21 mouse cellular contexts compared by ENCODE assay signal in genomic region chr12:35175938-35176337, GRCm38 (mm10).
DNase-seq lines count a peak whose midpoint lies in the region; ATAC-seq and TF ChIP-seq lines count a peak whose summit lies in the region.
"Had no signal": no experiment of that assay in that cellular context is flagged by ENCODE, and none has a peak within 500 bp of the region (broad histone marks: within the 10 kb centered on the region; RNA-seq: fewer than 3 reads in every experiment).

No protein-coding gene starts in this region.

- TF ChIP-seq CTCF in liver, adult 2 months (IDR thresholded peaks at IDR 0.05; ENCODE audit: low read depth, low read length), result no peak
- TF ChIP-seq CTCF in liver, postnatal 0 days (IDR thresholded peaks at IDR 0.05; ENCODE audit: low read depth), result no peak

- peak; percentile 36 to 76 for DNase-seq in adrenal gland, adult (ENCODE audit: inconsistent age in 2 of 2, low spot score in 1 of 2)
- no peak for DNase-seq in adrenal gland, postnatal 4 days (ENCODE audit: low spot score in 2 of 2)
- peak; percentile 35 for DNase-seq in liver, adult 2 months (ENCODE audit: extremely low read depth, low read depth, low spot score)
- no peak for DNase-seq in liver, postnatal 0 days
- peak; percentile 71 for DNase-seq in embryo, embryonic 10 days (ENCODE audit: low spot score)
- no peak for DNase-seq in cerebellum, adult 11-12 months
- DNase-seq in urinary bladder, postnatal 14 days (ENCODE audit: low spot score), result no peak
- DNase-seq: cerebellum, postnatal 25 days; heart, adult 2 months; heart, postnatal 14 days; kidney, postnatal 4 days; lung, adult 18-20 months had no signal

- peaks cover 5% of the 10 kb centered on the region; the same call in 1 of the 2 replicates for H3K4me1 ChIP-seq in liver, adult 2 months (ENCODE audit: control insufficient read depth, insufficient read depth, low read length)
- H3K4me1 ChIP-seq in liver, postnatal 0 days (ENCODE audit: insufficient read depth), result no peaks in the 10 kb centered on the region
- 0 out of 2 replicates have a peak, but pooled peaks cover 3% of the 10 kb centered on the region for H3K4me1 ChIP-seq in neural tube, embryonic 14.5 days (ENCODE audit: control insufficient read depth, insufficient read depth, low read length)
- H3K4me1 ChIP-seq: embryonic facial prominence, embryonic 12.5 days; intestine, embryonic 15.5 days; stomach, embryonic 15.5 days had no signal

- 56% methylated on average over 8 of the region's 8 CpGs for WGBS in liver, adult 2 months
- WGBS in liver, postnatal 0 days (ENCODE audit: insufficient replicate concordance), result 54% methylated on average over 8 of the region's 8 CpGs
- WGBS in neural tube, embryonic 14.5 days, result 8% methylated on average over 8 of the region's 8 CpGs

- H3K9me3 ChIP-seq in liver, postnatal 0 days (ENCODE audit: low read length), result no peaks in the 10 kb centered on the region
- no peaks in the 10 kb centered on the region for H3K9me3 ChIP-seq in neural tube, embryonic 14.5 days (ENCODE audit: control insufficient read depth, low read length)
- H3K9me3 ChIP-seq: embryonic facial prominence, embryonic 12.5 days; hindbrain, embryonic 13.5 days; intestine, embryonic 15.5 days; limb, embryonic 15.5 days; stomach, embryonic 15.5 days had no signal

- no peaks in the 10 kb centered on the region for H3K27me3 ChIP-seq in liver, adult 2 months (ENCODE audit: control insufficient read depth, insufficient read depth, low read length)
- no peaks in the 10 kb centered on the region for H3K27me3 ChIP-seq in liver, postnatal 0 days (ENCODE audit: insufficient read depth, low read length)
- H3K27me3 ChIP-seq in neural tube, embryonic 14.5 days (ENCODE audit: control insufficient read depth, insufficient read depth, low read length), result no peaks in the 10 kb centered on the region
- H3K27me3 ChIP-seq: embryonic facial prominence, embryonic 12.5 days; hindbrain, embryonic 13.5 days; intestine, embryonic 15.5 days; stomach, embryonic 15.5 days had no signal

- no peak for ATAC-seq in liver, postnatal 0 days
- peak; percentile 31; the same call in 1 of the 2 replicates for ATAC-seq in neural tube, embryonic 14.5 days (ENCODE audit: low read depth)
- ATAC-seq: CD4-positive, CD25-positive, alpha-beta regulatory T cell, adult 4 months; forebrain, embryonic 16.5 days; intestine, embryonic 15.5 days had no signal

- no peak for TF ChIP-seq EP300 in liver, postnatal 0 days (IDR thresholded peaks at IDR 0.05; ENCODE audit: low read depth)

- no peak for TF ChIP-seq POLR2A in liver, adult 2 months (IDR thresholded peaks at IDR 0.05; ENCODE audit: extremely low read depth, insufficient read depth, low read length)

- H3K79me2 ChIP-seq in liver, adult 2 months (ENCODE audit: control insufficient read depth, insufficient read depth, low read length), result no peaks in the 10 kb centered on the region

- no peak overlapping the region for H3K27ac ChIP-seq in liver, adult 2 months (replicated peaks; ENCODE audit: insufficient read depth, low read depth, low read length)
- no peak overlapping the region for H3K27ac ChIP-seq in liver, postnatal 0 days (ENCODE audit: low read depth)
- H3K27ac ChIP-seq in neural tube, embryonic 14.5 days (ENCODE audit: low read depth, low read length), result no peak overlapping the region
- H3K27ac ChIP-seq: embryonic facial prominence, embryonic 12.5 days; heart, adult 2 months; hindbrain, embryonic 13.5 days; intestine, embryonic 15.5 days; limb, embryonic 15.5 days; stomach, embryonic 15.5 days had no signal

- no peaks in the 10 kb centered on the region for H3K36me3 ChIP-seq in liver, adult 2 months (ENCODE audit: control insufficient read depth, insufficient read depth, low read length)
- H3K36me3 ChIP-seq in liver, postnatal 0 days (replicated peaks; ENCODE audit: insufficient read depth, low read length), result no peaks in the 10 kb centered on the region
- H3K36me3 ChIP-seq in neural tube, embryonic 14.5 days (ENCODE audit: control insufficient read depth, insufficient read depth, low read length), result no peaks in the 10 kb centered on the region
- H3K36me3 ChIP-seq: embryonic facial prominence, embryonic 12.5 days; hindbrain, embryonic 13.5 days; intestine, embryonic 15.5 days; limb, embryonic 15.5 days; stomach, embryonic 15.5 days had no signal

- no peak overlapping the region for H3K4me2 ChIP-seq in liver, postnatal 0 days (ENCODE audit: low read depth, low read length)
- no peak overlapping the region for H3K4me2 ChIP-seq in neural tube, embryonic 14.5 days (ENCODE audit: low read depth, low read length)
- H3K4me2 ChIP-seq: embryonic facial prominence, embryonic 12.5 days; hindbrain, embryonic 13.5 days; intestine, embryonic 15.5 days; limb, embryonic 15.5 days; stomach, embryonic 15.5 days had no signal

- H3K4me3 ChIP-seq in liver, adult 2 months (ENCODE audit: insufficient read depth, low read depth, low read length), result no peak overlapping the region
- H3K4me3 ChIP-seq in liver, postnatal 0 days (ENCODE audit: low read depth, low read length), result no peak overlapping the region
- H3K4me3 ChIP-seq in neural tube, embryonic 14.5 days (ENCODE audit: low read depth, low read length), result no peak overlapping the region
- H3K4me3 ChIP-seq: embryonic facial prominence, embryonic 12.5 days; heart, adult 2 months; hindbrain, embryonic 13.5 days; intestine, embryonic 15.5 days; limb, embryonic 15.5 days; myocyte; stomach, embryonic 15.5 days had no signal

- H3K9ac ChIP-seq in liver, adult 2 months (ENCODE audit: low read depth, low read length), result no peak overlapping the region
- H3K9ac ChIP-seq in liver, postnatal 0 days (replicated peaks), result no peak overlapping the region
- H3K9ac ChIP-seq in neural tube, embryonic 14.5 days (replicated peaks; ENCODE audit: low read depth, low read length), result no peak overlapping the region
- H3K9ac ChIP-seq: embryonic facial prominence, embryonic 12.5 days; hindbrain, embryonic 13.5 days; intestine, embryonic 15.5 days; limb, embryonic 15.5 days; stomach, embryonic 15.5 days had no signal

Comparison
In these comparisons a context has a peak if more than half of its experiments do, and no peak if none do; other contexts are left out.
1. DNase-seq: peak in adrenal gland, adult (2 of 2), liver, adult 2 months (single experiment) and embryo, embryonic 10 days (single experiment); none in adrenal gland, postnatal 4 days (0 of 2), liver, postnatal 0 days (single experiment), cerebellum, adult 11-12 months (single experiment) and urinary bladder, postnatal 14 days (single experiment).